Mouse (Mus musculus): Measurements from ENCODE around the gene Dcaf8.

The Dcaf8 gene

DNA sequence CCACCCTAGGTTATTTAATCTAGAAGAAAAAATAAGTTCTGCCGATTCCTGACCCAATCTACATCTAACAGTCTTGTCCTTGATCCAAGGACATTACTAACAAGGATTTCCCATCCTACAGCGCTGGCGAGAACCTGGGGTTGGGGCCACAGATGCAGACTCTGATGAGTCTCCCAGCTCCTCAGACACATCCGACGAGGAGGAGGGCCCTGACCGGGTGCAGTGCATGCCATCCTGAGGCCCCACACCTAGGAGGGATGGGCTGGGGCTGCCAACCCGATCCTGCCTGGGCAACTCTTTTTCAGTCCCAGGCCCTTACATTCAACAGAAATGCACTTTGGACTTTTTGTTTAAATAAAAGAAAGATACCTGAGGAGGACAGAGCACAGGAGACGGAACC lies 46.6 kb downstream of the Dcaf8 start:
- DNase-seq (ENCODE audit: low spot score), result no peak

DNA sequence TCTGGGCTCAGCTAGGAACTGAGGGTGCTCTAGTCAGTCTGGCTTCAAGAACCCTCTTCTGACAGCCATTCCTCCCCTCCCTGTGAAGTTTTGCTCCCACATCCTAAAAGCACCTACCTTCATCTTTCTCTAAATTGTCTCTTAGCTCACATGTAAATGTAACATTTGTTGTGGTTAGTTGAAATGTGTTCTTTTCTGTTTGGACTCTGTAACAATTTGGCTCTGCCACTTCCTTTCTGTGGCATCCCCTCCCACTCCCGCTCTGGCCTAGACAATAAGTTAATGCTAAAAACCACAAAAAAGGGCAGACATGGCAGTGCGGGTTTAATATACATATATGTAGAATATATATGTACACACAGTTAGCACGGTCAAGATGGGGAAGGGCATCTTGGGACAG lies 49.3 kb downstream of the Dcaf8 start:
- DNase-seq (ENCODE audit: low spot score), result no peak

DNA sequence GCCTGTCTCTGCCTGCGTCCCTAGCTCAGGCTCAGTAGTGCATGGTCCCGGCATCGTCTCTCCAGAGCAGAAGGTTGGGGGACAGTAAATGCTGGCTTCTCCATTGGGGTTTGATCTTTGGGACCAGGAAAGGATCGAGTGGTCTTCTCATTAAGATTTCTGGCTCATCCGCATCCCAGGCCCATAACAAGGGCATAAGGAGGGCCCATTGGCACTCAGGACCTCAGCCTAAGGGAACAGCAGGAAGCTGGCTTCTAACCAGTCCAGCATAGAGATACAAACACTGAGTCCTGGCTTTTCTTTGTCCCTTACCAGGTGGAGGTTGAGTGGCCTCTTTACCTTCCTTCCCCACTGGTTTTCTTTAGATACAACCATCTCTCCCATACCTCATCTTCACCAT lies 50.0 kb downstream of the Dcaf8 start:
- no peak for DNase-seq (ENCODE audit: low spot score)

DNA sequence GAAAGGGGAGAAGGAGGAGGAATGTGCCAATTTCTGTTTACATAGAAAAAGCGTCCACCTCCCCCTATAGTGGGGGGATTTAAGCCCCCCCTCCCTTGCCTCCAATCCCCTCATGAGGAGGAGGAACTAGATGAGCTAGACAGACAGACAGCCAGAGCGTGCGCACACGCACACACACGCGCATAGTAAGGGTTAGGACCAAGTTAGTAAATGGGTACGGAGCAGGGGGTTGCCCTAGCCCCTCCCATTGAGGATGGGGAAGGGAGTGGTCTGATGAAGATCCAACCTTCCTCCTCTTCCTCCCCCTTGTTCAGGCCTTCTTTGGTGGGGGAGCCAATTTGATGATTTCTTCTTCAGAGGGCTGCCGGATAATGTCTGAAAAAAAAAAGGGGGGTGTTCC lies 50.4 kb downstream of the Dcaf8 start:
- no peak for DNase-seq (ENCODE audit: low spot score)

DNA sequence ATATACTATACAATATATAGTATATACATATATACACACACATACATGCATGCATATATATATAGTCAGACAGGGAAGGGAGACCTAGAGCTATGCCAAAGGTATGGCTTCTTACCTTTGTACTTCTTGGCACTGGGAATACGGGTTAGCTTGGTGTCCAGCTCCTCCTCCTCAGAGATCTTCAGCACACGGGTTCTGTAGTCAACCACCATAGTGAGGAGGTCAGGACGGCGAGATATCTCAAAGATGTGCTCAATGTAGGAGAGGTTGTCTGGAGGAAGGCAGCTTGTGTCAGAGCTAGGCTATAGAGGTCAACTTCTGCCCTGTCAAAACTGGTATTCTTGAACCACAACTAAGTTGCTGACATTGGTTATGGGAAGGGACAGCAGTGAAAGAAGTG lies 51.1 kb downstream of the Dcaf8 start:
- no peak for DNase-seq (ENCODE audit: low spot score)

DNA sequence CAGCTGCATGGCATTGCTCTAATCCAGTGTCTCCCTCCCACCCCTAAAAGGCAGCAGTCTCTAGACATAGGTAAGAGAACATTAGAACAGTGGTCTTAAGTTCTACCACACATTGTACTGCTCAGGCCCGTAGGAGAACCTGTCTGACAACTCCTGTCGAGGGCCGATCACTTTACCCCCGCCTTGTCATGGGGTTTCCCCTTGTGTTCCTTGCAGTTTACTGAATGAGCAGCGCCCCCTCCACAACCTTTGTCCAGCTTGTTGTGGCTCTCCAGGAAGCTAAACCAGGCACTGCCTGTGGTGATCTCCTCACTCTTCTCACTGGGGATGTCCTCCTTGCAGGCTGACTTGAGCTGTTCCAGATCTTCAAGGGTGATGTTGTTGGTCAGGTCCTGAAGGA lies 52.3 kb downstream of the Dcaf8 start:
- DNase-seq (ENCODE audit: low spot score), result no peak

DNA sequence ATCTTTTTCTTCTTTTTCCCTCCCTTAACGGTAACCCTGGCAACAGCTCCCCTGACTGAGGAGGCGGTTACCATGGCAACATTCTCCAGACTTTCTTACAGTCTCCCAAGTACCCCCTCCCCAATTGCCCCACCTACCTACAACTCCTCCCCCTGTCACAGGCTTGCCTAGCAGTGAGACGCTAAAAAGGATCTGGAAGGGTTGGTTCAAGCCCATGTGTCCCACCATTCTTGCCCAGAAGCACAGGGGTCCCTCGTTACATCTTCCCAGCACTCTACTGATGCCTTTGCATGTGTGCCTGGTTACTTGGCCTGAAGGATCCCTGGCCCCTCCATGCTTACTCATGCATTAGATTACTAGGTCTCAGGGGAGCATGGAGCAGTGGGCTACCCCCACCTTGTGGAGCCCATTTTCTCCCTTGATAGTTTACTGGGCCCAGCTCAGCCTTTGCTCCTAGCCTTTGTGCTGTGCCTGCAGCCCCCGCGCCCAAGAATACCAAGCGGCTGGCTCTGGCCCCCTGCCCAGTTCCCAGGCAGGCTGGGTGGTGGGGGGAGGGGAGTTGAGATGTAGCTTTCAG lies 53.1 kb downstream of the Dcaf8 start:
- DNase-seq (ENCODE audit: low spot score), result peak; percentile 83

DNA sequence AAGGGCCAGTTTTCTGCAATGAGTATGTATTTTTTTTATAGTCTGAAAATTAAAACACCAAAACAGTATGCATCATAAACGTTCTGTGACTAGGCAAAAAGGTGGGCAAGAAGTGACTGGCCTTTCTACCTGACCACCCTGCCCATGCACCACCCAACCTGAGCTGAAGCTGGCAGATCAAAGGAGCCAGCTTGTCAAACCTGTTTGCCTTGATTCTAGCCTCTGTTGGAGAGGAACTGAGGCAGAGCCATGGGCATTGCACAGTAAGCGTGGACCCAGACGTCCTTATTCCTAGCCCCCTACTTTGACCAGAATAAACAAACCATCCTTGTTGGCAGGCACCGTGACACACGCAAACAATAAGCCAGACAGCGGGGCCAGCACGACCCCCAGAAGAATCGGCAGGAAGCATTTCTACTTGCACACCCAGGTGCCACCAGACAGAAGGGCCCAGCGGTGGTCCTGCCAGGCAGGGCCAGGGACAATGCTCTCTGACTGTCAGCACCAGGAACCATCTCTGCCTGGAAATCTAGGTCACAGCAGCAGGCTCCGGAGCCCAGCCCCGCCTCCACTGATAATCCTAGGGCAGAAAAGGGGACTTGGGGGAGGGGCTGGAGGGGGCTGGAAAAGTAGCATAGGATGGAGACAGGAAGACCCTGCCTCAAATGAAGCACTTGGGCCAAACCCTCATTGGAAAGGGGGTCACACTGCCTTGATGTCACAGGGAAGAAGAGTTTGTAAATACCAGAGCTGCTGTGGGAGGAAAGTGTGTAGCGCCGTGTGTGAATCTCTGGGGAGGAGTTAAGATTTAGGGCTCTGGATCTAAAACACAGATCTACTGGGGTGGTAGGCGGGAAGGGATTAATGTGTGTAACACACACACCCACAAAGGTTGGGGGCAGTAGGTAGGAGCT lies 54.3 kb downstream of the Dcaf8 start:
- DNase-seq (ENCODE audit: low spot score), result peak; percentile 68

DNA sequence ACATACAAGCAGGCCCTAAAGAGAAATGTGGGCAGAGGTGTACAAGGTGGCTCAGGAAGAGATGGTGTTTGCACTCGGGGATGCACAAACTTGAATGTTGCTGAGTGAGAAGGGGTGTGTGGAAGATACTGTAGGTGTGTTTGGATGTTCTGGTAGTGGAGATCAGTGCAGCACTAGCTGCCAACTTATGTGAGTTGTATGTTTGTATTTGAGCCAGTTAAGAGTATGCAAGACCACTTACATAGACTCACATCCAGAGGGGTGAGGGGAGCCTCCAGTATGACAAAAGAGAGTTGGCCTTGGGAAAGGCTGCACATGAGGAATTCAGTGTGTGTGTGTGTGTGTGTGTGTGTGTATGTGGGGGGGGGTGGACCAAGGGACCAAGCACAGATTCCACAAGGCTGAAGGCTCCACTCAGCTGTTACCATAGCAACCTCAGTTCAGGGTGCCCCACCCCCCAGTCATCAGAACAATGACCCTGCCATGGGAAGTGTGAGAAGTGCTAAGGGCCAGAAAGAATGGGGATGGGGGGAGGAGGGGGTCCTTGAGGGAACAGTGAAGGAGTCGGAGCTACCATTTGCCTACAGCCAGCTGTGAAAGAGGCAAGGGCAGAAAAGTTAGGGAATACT lies 55.1 kb downstream of the Dcaf8 start:
- peak; percentile 89 for DNase-seq (ENCODE audit: low spot score)

DNA sequence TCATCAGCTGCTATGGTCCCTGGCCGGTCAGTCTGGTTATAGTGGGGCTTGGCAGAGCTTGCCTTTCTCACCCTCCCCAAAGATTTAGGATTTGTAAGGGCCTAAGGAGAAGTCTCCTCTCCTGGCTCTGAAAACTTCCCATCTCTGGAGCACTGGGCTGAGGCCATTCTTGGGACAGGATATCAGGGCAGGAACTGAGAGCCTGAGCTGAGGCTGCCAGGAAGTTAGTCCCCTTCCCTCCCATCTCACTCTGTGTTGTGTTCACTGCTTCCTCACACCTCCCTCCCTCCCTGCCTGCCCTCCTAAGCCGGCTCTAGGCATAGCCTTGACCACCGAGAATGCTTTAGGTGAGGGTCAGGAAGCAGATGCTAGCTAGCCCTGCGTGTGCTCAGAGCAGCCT lies 55.7 kb downstream of the Dcaf8 start:
- peak; percentile 56 for DNase-seq (ENCODE audit: low spot score)

DNA sequence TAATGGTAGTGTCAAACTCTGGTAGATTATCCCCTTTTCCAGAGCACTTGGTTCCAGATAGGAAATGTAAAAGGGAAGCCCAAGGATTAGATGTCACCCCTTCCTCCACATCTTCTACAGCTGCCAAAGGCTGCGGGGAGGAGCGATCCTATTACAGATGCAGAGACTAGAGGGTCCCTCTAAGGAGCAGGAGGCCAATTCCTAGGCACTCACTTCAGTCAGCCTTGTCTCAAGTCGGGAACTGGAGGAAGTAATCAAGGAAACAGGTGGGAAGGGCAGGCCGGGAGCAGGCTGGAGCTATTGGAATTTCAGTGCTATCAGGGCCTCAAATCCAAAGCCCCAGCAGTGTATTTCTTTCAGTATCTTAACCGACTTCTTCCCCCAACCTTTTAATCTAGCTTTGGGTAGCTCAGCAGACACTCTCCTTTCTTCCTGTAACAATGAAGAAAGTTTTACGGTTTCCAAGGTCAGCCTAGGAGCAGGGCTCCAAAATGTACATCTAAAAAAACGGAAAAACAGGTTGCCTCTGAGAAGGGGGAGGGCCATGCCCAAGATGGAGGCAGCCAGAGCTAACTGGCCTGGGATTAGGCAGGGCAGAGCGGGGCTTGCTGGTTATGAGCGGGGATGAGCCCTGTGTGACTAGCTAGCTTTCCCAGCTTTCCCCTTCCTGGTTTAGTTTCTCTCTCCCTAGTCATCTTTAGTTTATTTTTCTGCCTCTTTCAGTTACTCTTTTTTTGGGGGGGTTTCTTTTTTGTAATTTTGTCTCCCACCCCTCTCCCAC lies 56.3 kb downstream of the Dcaf8 start:
- peak; percentile 46 for DNase-seq (ENCODE audit: low spot score)

DNA sequence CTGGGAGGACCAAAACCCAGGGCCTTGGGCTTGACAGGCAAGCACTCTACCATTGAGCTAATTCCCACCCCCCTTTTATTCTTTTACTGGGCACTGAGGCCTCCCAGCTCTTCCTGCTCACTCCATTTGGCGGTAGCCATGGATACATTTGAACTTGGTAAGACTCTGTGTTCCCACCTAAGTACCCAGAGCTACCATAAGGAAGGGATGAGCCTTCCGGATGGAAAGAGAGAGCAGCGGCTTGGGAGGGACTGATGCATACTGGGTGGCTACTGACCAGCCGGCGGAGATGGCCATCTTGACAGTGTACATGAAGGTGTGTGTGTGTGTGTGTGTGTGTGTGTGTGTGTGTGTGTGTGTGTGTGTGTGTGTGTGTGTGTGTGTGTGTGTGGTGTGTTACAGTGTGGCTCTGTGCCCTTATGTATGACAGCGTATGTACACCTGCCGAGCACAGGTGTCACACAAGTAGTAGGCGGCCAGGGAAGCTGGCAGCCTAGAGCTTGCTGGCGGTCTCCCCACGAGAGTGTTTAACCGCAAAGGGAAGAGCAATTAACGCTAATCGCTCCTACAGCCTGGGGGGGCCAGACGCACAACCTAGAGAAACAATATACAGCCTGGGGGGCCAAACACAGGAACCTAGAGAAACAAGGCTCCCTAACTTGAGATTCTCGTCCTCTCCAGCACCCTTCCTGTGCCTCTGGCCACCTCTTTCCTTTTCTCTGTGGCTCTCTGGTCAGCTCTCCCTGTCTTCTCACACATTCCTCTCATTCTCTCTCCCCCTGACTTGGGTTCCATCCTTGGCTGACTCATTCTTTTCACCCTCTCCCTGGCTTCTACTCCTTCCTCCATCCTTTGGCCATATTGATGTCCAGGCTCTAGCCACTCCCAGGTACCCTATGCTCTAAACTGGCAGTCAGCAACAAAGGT lies 57.2 kb downstream of the Dcaf8 start:
- peak; percentile 57 for DNase-seq (ENCODE audit: low spot score)

DNA sequence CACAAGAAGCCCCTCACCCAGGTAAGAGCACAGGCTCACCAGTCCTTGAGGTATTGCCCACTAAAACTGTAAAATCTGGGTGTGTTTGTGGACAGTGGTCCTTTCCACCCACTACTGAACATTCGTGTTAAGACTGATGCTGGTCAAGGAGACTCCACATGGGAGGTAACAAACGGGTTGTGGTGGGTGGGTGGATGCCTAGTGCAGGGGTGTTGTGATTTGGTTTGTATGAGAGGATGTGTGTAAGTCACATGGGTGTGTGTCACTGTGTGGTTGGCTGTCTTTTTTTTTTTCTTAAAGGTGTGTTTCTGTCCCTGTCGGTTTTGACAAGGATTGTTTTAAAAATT lies 57.8 kb downstream of the Dcaf8 start:
- DNase-seq (ENCODE audit: low spot score), result no peak

DNA sequence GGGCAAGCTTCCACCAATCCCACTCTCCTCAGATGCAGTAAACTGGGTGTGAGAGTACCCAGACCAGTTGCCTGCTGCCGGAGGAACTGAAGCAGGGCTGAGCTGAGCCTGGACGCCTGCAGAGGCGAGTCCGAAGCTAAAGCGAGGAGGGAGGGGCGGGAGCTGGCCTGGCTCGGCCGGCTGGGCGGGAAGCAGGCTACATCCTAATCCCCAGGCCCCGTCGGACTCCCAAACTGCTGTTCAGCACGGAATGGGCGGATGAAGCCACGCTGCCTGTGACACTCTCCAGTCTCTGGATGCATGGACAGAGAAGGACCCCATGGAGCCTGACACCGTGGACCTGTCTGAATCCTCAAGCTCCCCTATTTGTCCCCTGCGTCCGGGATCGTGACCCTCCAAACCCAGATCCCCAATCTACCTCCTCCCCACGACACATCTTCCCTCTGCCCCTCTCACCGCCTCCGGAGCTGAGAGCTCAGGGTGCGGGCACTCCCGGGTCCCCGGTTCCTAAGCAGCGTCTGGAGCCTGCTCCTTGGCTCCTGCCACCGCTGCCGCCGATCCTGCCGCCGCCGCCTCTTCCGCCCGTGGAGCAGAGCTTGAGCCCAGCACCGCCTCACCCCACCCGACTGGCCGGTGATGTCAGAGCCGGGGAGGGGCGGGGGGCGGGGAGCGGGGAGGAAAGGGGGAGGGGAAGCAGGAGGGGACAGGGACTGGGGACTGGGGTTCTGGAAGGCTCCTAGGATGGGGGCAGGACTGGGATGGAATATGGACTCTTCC lies 58.4 kb downstream of the Dcaf8 start, which contains the start of gene Pea15a:
Pea15a (minus strand) TSS at position 664 of the 777 bp plus-strand sequence.
- DNase-seq (ENCODE audit: low spot score), result peak; percentile 87

DNA sequence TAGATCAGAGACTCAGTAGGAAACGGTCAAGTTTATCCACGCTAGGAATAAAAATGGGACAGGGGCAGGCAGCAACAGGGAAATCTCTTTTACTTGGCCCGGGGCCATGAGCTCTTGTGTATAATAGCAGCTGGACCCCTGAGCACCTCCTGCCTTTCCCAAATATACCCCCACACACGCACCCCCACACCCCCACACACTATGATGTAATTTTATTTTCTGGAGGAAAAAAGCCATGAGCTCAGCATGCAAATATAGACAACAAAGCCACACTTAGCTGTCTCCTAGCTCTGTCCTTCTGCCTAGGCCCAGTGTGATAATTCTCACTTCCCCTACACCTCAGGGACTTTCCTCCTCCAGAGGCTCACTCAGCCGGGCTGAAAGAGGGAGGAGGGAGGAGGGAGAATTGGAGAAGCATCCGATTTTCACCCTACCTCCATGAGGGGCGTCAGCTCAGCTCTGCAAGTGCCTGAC lies 59.3 kb downstream of the Dcaf8 start:
- no peak for DNase-seq (ENCODE audit: low spot score)

DNA sequence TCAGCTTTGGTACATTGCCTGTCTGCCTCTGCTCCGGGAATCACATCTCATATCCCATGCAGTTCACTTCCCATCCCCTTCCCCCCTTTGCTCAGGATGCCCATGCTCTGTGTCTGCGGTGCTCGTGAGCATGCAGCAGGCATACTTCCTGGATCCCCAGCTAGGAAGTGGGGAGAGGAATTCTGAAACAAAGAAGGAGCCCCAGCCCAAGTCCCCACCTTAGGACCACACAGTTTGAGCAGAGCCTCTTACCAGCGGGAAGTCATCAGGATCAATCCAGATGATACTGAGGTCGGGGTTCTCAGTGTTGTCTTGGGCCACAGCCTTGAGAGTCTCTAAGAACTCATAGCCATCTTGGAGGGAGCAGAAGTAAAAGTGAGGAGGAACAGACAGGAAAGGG lies 64.9 kb downstream of the Dcaf8 start:
- DNase-seq (ENCODE audit: low spot score), result no peak

DNA sequence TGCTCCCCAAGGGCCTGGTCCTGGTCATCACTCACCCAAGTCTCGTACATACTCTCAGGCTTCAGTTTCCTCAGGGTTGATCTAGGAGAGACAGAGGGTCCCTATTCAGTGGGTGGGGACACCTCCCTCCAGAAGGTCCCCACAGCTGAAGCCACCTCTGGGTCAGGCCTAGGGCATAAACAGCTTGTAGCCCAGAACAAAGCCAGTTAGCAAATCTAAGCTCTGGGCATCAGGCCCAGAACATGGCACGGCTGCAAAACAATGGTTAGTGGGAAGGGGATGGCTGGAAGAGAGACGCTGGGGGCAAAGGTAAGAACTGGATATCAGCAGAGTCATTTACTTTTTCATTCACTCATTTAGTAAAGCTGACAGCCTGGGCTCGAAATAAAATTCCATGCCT lies 65.9 kb downstream of the Dcaf8 start:
- no peak for DNase-seq (ENCODE audit: low spot score)

DNA sequence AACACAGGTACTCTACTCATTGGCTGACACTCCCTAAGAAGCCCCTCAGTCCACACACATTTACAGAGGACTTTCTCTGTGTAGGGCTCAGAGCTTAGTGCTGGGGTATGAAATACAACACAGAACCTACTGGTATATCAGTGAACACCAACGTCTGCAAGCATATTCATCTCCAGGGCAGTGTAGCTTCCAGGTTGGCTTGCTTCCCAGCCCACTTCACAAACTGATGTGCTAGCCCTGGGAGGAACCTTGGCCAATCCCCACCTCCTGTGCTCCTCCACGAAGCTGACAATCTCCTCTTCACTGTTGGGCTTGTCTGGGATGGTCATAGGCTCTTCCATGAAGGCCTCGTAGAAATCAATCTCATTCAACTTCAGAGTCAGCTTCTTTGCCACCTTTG lies 66.9 kb downstream of the Dcaf8 start:
- DNase-seq (ENCODE audit: low spot score), result no peak

DNA sequence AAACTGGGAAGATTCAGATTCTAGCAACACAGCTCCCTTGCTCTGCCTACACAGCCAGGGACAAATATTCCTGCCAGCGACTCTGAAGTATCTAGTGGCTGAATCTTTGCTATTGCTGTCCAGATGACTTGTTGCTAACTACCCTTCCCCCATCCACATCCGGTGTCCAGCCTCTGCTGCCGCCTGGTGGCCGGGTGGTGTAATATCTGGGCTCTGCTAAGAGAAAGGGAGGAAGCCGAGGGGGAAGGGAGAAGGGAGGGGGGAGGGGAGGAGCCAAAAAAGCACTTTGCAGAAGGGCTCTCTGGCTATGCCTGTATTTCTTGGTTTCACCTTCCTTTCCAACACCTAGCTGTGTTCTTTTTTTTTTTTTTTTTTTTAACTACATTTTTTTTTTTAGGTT lies 69.3 kb downstream of the Dcaf8 start:
- peak; percentile 93 for DNase-seq (ENCODE audit: low spot score)

DNA sequence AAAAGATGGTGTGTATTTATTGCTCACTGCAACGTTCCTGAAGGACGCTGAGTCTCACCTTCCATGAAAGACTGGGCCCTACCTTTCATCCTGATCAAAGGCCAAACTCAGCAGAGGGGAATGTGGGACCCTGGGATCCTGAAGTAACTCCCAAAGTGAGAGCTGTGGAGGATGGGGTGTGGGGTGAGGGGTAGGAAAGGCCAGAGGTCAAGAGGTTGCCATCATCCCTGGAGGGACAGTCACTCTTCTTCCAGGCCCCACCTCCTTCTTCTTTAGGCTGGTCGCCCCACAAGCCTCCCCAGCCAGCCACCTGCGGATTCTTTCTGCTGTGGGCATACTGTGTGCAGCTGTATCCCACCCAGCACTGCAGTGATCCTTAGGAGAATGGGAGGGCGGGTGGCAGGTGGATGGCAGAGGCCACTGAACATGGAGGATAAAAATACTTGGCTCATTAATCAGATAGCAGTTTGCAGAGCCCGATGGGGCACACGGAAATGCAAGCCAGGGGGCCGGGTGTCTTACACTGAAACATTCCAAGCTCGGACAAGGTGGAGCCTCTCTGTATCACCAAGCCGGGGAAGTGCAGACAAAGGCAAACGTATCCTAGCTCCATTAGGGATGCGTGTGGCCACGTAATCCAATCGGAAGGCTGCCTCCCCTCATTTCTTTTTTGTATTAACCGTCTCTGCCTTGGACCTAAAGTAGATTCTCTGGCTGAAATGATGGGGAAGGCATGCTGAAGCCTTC lies 70.5 kb downstream of the Dcaf8 start:
- DNase-seq (ENCODE audit: low spot score), result no peak

Data from embryo, embryonic 10 days (tissue).